8 mouse cellular contexts compared by ENCODE assay signal in genomic region chr11:78344328-78344889, GRCm38 (mm10). TPM values are rescaled to one million over a fixed set of nuclear protein-coding genes. Genes with fewer than 3 reads are reported as not detected.
A peak's percentile ranks its signal among the peaks of the same experiment; 100 is the strongest.
DNase-seq lines count a peak whose midpoint lies in the region; ATAC-seq and TF ChIP-seq lines count a peak whose summit lies in the region.

No protein-coding gene starts in this region.

- no peak for TF ChIP-seq CTCF in brain, embryonic 14.5 days (IDR thresholded peaks at IDR 0.05; ENCODE audit: borderline replicate concordance, extremely low read depth, insufficient read depth, insufficient read length)

- WGBS in kidney, embryonic 15.5 days = 73% methylated on average over 6 of the region's 6 CpGs
- WGBS in hindbrain, embryonic 16.5 days = 74% methylated on average over 6 of the region's 6 CpGs
- 80% methylated on average over 6 of the region's 6 CpGs for WGBS in midbrain, embryonic 15.5 days

- no peaks in the 10 kb centered on the region for H3K27me3 ChIP-seq in kidney, embryonic 15.5 days
- no peaks in the 10 kb centered on the region for H3K27me3 ChIP-seq in hindbrain, embryonic 16.5 days (replicated peaks; ENCODE audit: control insufficient read depth, insufficient read depth, low read length)
- no peaks in the 10 kb centered on the region for H3K27me3 ChIP-seq in midbrain, embryonic 15.5 days (replicated peaks)

- DNase-seq in kidney, adult 11 months = no peak
- peak; percentile 13 for DNase-seq in brain, embryonic 14.5 days (ENCODE audit: low read depth)
- no peak for DNase-seq in natural killer cell, adult 2 months (ENCODE audit: low spot score in 2 of 2)
- no peak for DNase-seq in gastrocnemius, postnatal 10 days
- DNase-seq in kidney, postnatal 10 days = no peak

- no peak for ATAC-seq in kidney, embryonic 15.5 days (replicated peaks; ENCODE audit: low FRiP score)
- ATAC-seq in hindbrain, embryonic 16.5 days = no peak
- no peak for ATAC-seq in midbrain, embryonic 15.5 days (replicated peaks)

- TF ChIP-seq POLR2A in brain, embryonic 14.5 days (IDR thresholded peaks at IDR 0.05; ENCODE audit: borderline replicate concordance, extremely low read depth, insufficient read depth, insufficient read length, poor library complexity, severe bottlenecking) = no peak

- peak overlapping the region; percentile 96 for H3K4me3 ChIP-seq in kidney, embryonic 15.5 days (replicated peaks)
- H3K4me3 ChIP-seq in hindbrain, embryonic 16.5 days (ENCODE audit: low read length) = peak overlapping the region; percentile 96
- H3K4me3 ChIP-seq in midbrain, embryonic 15.5 days = peak overlapping the region; percentile 89

- H3K4me1 ChIP-seq in kidney, embryonic 15.5 days = peaks cover 38% of the 10 kb centered on the region
- H3K4me1 ChIP-seq in hindbrain, embryonic 16.5 days (ENCODE audit: control insufficient read depth, insufficient read depth, low read depth, low read length) = peaks cover 30% of the 10 kb centered on the region
- peaks cover 32% of the 10 kb centered on the region for H3K4me1 ChIP-seq in midbrain, embryonic 15.5 days

- peak overlapping the region; percentile 88; the same call in 1 of the 2 replicates for H3K9ac ChIP-seq in kidney, embryonic 15.5 days
- peak overlapping the region; percentile 99 for H3K9ac ChIP-seq in hindbrain, embryonic 16.5 days (ENCODE audit: low read depth, low read length)
- peak overlapping the region; percentile 96 for H3K9ac ChIP-seq in midbrain, embryonic 15.5 days

- peaks cover 28% of the 10 kb centered on the region for H3K36me3 ChIP-seq in kidney, embryonic 15.5 days
- peaks cover 17% of the 10 kb centered on the region for H3K36me3 ChIP-seq in hindbrain, embryonic 16.5 days (ENCODE audit: control insufficient read depth, insufficient read depth, low read length)
- peaks cover 11% of the 10 kb centered on the region for H3K36me3 ChIP-seq in midbrain, embryonic 15.5 days (replicated peaks)

- peak overlapping the region; percentile 96 for H3K4me2 ChIP-seq in kidney, embryonic 15.5 days
- H3K4me2 ChIP-seq in hindbrain, embryonic 16.5 days (ENCODE audit: low read length) = peak overlapping the region; percentile 78
- H3K4me2 ChIP-seq in midbrain, embryonic 15.5 days = peak overlapping the region; percentile 74

- H3K9me3 ChIP-seq in kidney, embryonic 15.5 days (replicated peaks) = no peaks in the 10 kb centered on the region
- no peaks in the 10 kb centered on the region for H3K9me3 ChIP-seq in hindbrain, embryonic 16.5 days (ENCODE audit: control insufficient read depth, low read length)
- H3K9me3 ChIP-seq in midbrain, embryonic 15.5 days = no peaks in the 10 kb centered on the region

- peak overlapping the region; percentile 88 for H3K27ac ChIP-seq in kidney, embryonic 15.5 days
- H3K27ac ChIP-seq in hindbrain, embryonic 16.5 days (ENCODE audit: low read depth, low read length) = peak overlapping the region; percentile 90
- H3K27ac ChIP-seq in midbrain, embryonic 15.5 days = peak overlapping the region; percentile 82; the same call in 1 of the 2 replicates

RNA-seq across cellular contexts. Expression of gene Unc119, which starts 1.1 kb away (rescaled TPM):
- 40.2 and 44.9 TPM in 2 replicates for polyA plus RNA-seq in kidney, embryonic 15.5 days (2015; fragmentation: Nextera tagmentation; extraction: Ambion mirVana)
- polyA plus RNA-seq in brain, embryonic 14.5 days (2012; rRNA removed) = 137 and 174 TPM in 2 replicates
- polyA plus RNA-seq in hindbrain, embryonic 16.5 days (2015; fragmentation: Nextera tagmentation; extraction: Ambion mirVana) = 86.5 and 91.1 TPM in 2 replicates
- polyA plus RNA-seq in midbrain, embryonic 15.5 days (2015; fragmentation: Nextera tagmentation; extraction: Ambion mirVana) = 80.8 and 89.7 TPM in 2 replicates
- total RNA-seq in gastrocnemius, postnatal 10 days (2021) = 10 to 100 TPM; 26.2 to 28.4 TPM

RNA-seq across cellular contexts. Expression of gene Pigs, which starts 16.2 kb away (rescaled TPM):
- 77.5 and 86.2 TPM in 2 replicates for polyA plus RNA-seq in kidney, embryonic 15.5 days (2015; fragmentation: Nextera tagmentation; extraction: Ambion mirVana)
- 75.3 and 81.7 TPM in 2 replicates for polyA plus RNA-seq in brain, embryonic 14.5 days (2012; rRNA removed)
- 101 and 107 TPM in 2 replicates for polyA plus RNA-seq in hindbrain, embryonic 16.5 days (2015; fragmentation: Nextera tagmentation; extraction: Ambion mirVana)
- 71.5 and 76.6 TPM in 2 replicates for polyA plus RNA-seq in midbrain, embryonic 15.5 days (2015; fragmentation: Nextera tagmentation; extraction: Ambion mirVana)
- total RNA-seq in gastrocnemius, postnatal 10 days (2021) = 10 to 100 TPM; 24.9 to 25.5 TPM

RNA-seq across cellular contexts. Expression of gene Aldoc, which starts 21.6 kb away (rescaled TPM):
- polyA plus RNA-seq in kidney, embryonic 15.5 days (2015; fragmentation: Nextera tagmentation; extraction: Ambion mirVana) = 6.0 and 6.4 TPM in 2 replicates
- 126 and 134 TPM in 2 replicates for polyA plus RNA-seq in brain, embryonic 14.5 days (2012; rRNA removed)
- 390 and 562 TPM in 2 replicates for polyA plus RNA-seq in hindbrain, embryonic 16.5 days (2015; fragmentation: Nextera tagmentation; extraction: Ambion mirVana)
- polyA plus RNA-seq in midbrain, embryonic 15.5 days (2015; fragmentation: Nextera tagmentation; extraction: Ambion mirVana) = 84.9 and 129 TPM in 2 replicates
- 1 to 10 TPM; 1.9 to 2.0 TPM for total RNA-seq in gastrocnemius, postnatal 10 days (2021)

RNA-seq across cellular contexts. Expression of gene Foxn1, which starts 41.9 kb away (rescaled TPM):
- 0.10 TPM in 1 of 2 replicates, not detected in the other for polyA plus RNA-seq in kidney, embryonic 15.5 days (2015; fragmentation: Nextera tagmentation; extraction: Ambion mirVana)
- polyA plus RNA-seq in brain, embryonic 14.5 days (2012; rRNA removed) = 0.03 TPM in 2 replicates
- polyA plus RNA-seq in hindbrain, embryonic 16.5 days (2015; fragmentation: Nextera tagmentation; extraction: Ambion mirVana) = not detected in 2 replicates
- not detected in 2 replicates for polyA plus RNA-seq in midbrain, embryonic 15.5 days (2015; fragmentation: Nextera tagmentation; extraction: Ambion mirVana)
- total RNA-seq in gastrocnemius, postnatal 10 days (2021) = not detected

RNA-seq across cellular contexts. Expression of gene Spag5, which starts 43.1 kb away (rescaled TPM):
- 43.3 and 47.4 TPM in 2 replicates for polyA plus RNA-seq in kidney, embryonic 15.5 days (2015; fragmentation: Nextera tagmentation; extraction: Ambion mirVana)
- polyA plus RNA-seq in brain, embryonic 14.5 days (2012; rRNA removed) = 22.0 and 42.0 TPM in 2 replicates
- polyA plus RNA-seq in hindbrain, embryonic 16.5 days (2015; fragmentation: Nextera tagmentation; extraction: Ambion mirVana) = 10.5 and 11.2 TPM in 2 replicates
- polyA plus RNA-seq in midbrain, embryonic 15.5 days (2015; fragmentation: Nextera tagmentation; extraction: Ambion mirVana) = 6.9 and 9.6 TPM in 2 replicates
- total RNA-seq in gastrocnemius, postnatal 10 days (2021) = 10 to 100 TPM in 1 of 2 experiments, 1 to 10 TPM in 1; 7.1 to 11.3 TPM

Comparison
In these comparisons a context has a peak if more than half of its experiments do, and no peak if none do; other contexts are left out.
1. RNA of gene Aldoc, which starts 21.6 kb away (polyA plus RNA-seq): 390 to 562 TPM in hindbrain, embryonic 16.5 days, 126 to 134 TPM in brain, embryonic 14.5 days and 84.9 to 129 TPM in midbrain, embryonic 15.5 days; 6.0 to 6.4 TPM in kidney, embryonic 15.5 days; every median in the first group is over 10 times any median in the second.
2. Peak in every context shown above with its lines, with median percentiles within 50 percentile points of each other: H3K27ac ChIP-seq, H3K4me2 ChIP-seq, H3K4me3 ChIP-seq and H3K9ac ChIP-seq.